Mouse (Mus musculus) stomach, embryonic 15.5 days (tissue): ENCODE results near the gene Olfr766-ps1. TPM values are rescaled to one million over a fixed set of nuclear protein-coding genes. Genes with fewer than 3 reads are reported as not detected.

ENCODE experiments used
- polyA plus RNA-seq: library from polyadenylated mRNA; unstranded; fragments of >200 nt; fragmentation: Nextera tagmentation; extraction: Ambion mirVana; gene quantifications from 2 replicates; pipeline ENCODE4 v1.2.1, GENCODE M21; 2015

Gene Olfr766-ps1
- polyA plus RNA-seq, 1 experiment from 2014 or later = not detected

Other genes starting within 250 kb of the Olfr766-ps1 start
- 92.8 and 95.7 TPM in 2 replicates for gene Ormdl2, start 247.3 kb downstream of the Olfr766-ps1 start, polyA plus RNA-seq
- 4.4 and 4.7 TPM in 2 replicates for gene Gdf11, start 177.3 kb downstream of the Olfr766-ps1 start, polyA plus RNA-seq
- gene Cd63, start 168.0 kb downstream of the Olfr766-ps1 start, polyA plus RNA-seq = 693 and 758 TPM in 2 replicates
- 12.9 and 15.0 TPM in 2 replicates for gene Rdh5, start 146.1 kb downstream of the Olfr766-ps1 start, polyA plus RNA-seq
- gene Bloc1s1, start 144.9 kb downstream of the Olfr766-ps1 start, polyA plus RNA-seq = 190 and 208 TPM in 2 replicates
- gene Itga7, start 135.2 kb downstream of the Olfr766-ps1 start, polyA plus RNA-seq = 5.2 and 5.7 TPM in 2 replicates
- gene Mettl7b, start 108.0 kb downstream of the Olfr766-ps1 start, polyA plus RNA-seq = 2.2 and 2.8 TPM in 2 replicates
- gene Olfr9, start 79.5 kb downstream of the Olfr766-ps1 start, polyA plus RNA-seq = not detected in 2 replicates
- gene Olfr763, start 58.2 kb downstream of the Olfr766-ps1 start, polyA plus RNA-seq = not detected in 2 replicates
- gene Olfr764-ps1, start 29.1 kb downstream of the Olfr766-ps1 start, polyA plus RNA-seq = not detected in 2 replicates
- not detected in 2 replicates for gene Olfr765, start 19.0 kb downstream of the Olfr766-ps1 start, polyA plus RNA-seq
- gene Olfr767, start 13.9 kb upstream of the Olfr766-ps1 start, polyA plus RNA-seq = not detected in 2 replicates
- not detected in 2 replicates for gene Olfr768, start 30.4 kb upstream of the Olfr766-ps1 start, polyA plus RNA-seq
- gene Olfr769, start 48.9 kb upstream of the Olfr766-ps1 start, polyA plus RNA-seq = not detected in 2 replicates
- gene Olfr770, start 70.0 kb upstream of the Olfr766-ps1 start, polyA plus RNA-seq = not detected in 2 replicates
- gene Olfr771, start 95.8 kb upstream of the Olfr766-ps1 start, polyA plus RNA-seq = not detected in 2 replicates
- gene Olfr772, start 108.9 kb upstream of the Olfr766-ps1 start, polyA plus RNA-seq = not detected in 2 replicates
- not detected in 2 replicates for gene Olfr773, start 118.4 kb upstream of the Olfr766-ps1 start, polyA plus RNA-seq
- not detected in 2 replicates for gene Olfr774, start 167.2 kb upstream of the Olfr766-ps1 start, polyA plus RNA-seq
- gene Olfr775, start 179.4 kb upstream of the Olfr766-ps1 start, polyA plus RNA-seq = not detected in 2 replicates
- not detected in 2 replicates for gene Olfr776, start 190.2 kb upstream of the Olfr766-ps1 start, polyA plus RNA-seq
- gene Olfr777, start 202.5 kb upstream of the Olfr766-ps1 start, polyA plus RNA-seq = not detected in 2 replicates
- not detected in 2 replicates for gene Olfr780, start 249.1 kb upstream of the Olfr766-ps1 start, polyA plus RNA-seq